Mouse (Mus musculus): Measurements from ENCODE around the gene Kcnd3.

Gene Kcnd3

DNA sequence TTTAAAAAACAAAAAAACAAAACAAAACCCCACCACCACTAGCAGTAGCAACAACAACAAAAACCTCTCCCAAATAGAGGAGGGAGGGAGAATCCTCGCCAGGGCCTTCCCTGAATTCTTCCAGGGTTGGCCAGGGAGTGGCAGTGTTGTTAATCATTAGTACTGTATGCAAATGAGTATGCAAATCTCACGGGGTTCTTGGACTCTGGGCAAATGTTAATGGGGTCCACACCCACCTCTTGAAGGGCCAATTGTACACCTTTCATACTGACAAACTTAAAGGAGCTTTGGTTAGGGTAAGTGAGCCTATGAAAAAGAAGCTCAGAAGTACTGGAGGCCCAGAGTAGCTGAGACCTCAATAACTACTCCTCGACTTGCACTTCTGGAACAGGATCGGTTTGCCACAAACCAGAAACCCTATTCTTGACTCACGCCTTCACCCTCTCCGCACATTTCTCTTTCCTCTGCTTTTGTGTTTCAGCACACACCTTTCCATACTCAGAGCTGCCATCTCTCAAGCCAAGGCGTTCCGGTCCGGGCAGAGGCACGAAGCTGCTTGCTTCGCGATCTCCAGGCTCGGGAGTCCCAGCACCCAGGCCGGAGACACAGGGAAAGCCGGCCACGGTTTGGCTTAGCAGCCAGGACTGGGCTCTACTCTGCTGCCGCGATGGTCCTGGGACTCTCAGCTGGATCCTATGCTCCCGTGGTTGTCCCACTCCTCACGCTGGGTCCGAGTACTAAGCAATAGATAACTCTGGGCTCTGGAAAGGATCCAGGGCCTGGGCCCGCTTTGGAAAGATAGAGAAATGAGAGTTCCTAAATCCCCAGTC, 1.3 kb upstream of the Kcnd3 start:
- in situ Hi-C loops (cut with MboI; ENCODE audit: low pct_unique_long_range_greater_than_20kb in 1 of 2, low sequenced_read_pairs in 2 of 2, unreplicated experiment in 1 of 2): no loop called here

DNA sequence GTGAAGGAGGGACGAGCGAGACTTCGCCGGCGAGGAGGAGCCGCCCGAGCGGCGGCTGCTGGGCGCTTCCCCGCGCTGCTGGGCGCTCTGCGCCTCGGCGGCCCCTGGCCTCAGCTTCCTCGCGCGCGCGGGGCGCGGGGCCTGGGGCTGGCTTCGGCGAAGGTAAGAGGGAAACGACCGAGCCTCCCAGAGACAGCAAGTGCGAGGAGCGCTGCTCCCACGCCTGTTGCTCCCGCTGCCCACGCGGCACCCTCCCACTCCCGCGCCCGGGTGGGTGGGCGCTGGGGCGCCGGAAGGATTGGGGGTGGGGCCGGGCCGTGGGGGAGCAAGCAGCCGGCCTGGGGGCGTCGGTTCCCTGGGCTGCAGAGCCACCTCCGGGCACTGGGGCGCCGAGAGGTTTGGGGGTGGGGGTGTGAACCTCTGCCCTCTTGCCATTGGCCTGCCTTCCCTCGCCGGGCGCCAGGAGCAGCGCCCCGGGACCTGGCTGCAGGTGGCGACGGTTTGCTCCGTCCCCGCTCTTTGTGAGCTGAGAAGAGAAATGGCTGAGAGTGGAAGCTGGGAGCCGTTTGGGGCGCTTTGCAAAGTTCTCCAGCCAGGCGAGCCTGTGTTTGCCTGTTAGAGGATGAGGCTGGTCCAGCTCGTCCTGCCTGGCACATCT, 555 bp downstream of the Kcnd3 start:
- in situ Hi-C loops (cut with MboI; ENCODE audit: low pct_unique_long_range_greater_than_20kb in 1 of 2, low sequenced_read_pairs in 2 of 2, unreplicated experiment in 1 of 2): no loop called here

DNA sequence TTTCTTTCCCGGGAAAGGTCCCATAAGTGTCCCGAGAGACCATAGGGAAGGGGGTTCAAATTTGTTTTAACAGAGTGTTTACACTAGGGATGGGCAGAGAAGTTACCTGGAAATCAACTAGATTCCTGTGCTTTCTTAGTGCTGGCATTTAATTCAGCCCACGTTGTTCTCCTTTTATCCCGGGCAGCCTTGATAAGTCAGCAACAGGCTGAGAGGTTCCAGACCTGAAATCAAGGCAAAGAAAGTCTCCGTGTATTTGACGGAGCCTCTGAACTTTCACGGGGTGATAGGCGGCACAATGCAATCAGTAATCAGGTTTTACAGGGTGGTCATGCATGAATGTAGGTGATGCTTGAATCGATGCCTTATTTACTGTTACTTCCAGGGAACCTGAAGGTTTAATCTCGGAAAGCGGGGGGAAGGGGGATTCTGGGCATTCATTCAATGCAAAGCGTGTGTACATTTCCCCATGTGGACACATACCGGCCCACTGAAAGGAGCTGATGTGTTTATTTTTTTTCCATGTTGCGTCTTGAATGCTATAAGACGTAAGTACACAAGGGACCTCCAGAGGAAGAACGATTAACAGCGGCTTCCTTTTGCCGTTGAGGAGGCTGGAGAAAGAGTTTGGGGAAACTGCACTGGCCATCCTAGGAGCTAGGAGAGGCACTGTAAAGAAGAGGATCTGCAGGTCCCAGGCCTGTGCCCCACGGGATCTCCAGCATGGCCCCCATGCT, 1.3 kb downstream of the Kcnd3 start:
- in situ Hi-C loops (cut with MboI; ENCODE audit: low pct_unique_long_range_greater_than_20kb in 1 of 2, low sequenced_read_pairs in 2 of 2, unreplicated experiment in 1 of 2): no loop called here

DNA sequence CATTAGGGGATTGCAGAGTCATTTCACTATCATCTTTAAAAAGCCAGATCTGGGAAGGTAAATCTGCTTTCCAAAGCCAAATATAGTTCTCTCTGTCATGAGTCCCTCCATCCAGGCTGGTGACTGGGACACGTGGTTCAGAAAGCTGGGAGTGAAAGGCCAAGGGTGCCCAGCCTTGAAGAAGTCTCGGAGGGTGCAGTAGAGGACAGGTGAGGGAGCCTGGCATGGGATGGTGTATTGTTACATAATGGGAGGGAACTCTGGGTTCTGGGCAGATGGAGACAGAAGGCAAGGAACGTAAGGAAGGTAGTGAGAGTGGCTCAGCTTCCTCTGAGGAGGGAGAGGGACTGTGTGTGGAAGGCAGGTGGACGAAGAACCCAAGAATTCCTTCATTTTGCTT, 5.5 kb downstream of the Kcnd3 start:
- in situ Hi-C loops (cut with MboI; ENCODE audit: low pct_unique_long_range_greater_than_20kb in 1 of 2, low sequenced_read_pairs in 2 of 2, unreplicated experiment in 1 of 2): no loop called here

DNA sequence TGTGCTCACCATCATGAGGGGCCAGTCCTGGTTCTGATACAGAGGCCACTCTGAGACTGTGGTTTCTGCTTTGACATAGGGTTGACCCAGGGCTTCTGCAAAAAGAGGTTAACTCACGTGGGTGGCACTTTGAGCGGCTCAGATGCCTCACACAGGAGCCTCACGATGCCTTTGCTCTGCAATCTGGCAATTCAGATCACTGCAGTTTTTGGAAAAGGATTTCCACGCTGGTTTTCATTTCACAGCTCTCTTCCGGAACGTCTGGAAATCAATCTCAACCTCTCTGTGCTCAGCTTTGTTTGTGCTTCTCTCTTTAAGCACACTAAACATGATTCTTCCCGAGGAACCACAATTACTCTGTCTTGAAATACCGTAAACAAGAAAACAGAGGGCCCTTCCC, 14.4 kb downstream of the Kcnd3 start:
- in situ Hi-C loops (cut with MboI; ENCODE audit: low pct_unique_long_range_greater_than_20kb in 1 of 2, low sequenced_read_pairs in 2 of 2, unreplicated experiment in 1 of 2): no loop called here

DNA sequence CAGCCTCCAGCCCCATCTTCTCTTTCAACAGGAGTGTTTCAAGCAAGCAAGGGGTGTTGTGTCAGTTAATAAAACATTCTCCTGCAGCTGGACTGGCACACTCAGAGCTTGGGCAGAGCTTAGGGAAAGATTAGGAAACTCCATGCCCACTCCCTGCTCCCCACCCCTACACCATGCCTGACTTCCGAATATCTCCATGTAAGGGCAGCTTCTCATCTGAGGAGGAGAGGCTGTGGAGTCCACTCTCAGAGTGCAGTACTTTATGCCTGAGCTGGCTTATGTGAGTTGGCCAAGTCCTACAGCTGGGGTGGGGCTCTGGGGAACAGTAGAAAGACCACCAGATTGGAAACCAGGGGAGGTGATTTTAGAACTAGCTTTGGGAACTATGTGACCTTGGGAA, 20.4 kb downstream of the Kcnd3 start:
- in situ Hi-C loops (cut with MboI; ENCODE audit: low pct_unique_long_range_greater_than_20kb in 1 of 2, low sequenced_read_pairs in 2 of 2, unreplicated experiment in 1 of 2): no loop called here

DNA sequence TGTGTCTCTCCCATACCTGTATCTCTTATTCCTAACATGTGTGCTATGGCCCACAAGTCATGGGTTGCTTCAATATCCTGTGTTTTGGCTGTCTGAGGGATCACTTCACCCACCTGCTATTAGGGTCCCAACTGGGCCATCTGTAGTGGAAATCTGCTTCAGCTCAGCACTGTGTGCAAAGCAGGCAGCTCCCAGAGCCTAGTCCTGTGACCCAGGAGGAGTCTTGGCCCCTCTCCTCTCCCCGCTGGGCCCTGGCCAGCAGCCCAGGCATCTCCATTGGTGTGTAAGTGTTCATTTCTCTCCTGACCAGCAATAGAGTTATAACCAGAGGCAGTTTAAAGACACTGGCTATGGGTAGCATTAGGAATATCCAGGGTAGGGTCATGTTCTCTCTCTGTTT, 24.3 kb downstream of the Kcnd3 start:
- in situ Hi-C loops (cut with MboI; ENCODE audit: low pct_unique_long_range_greater_than_20kb in 1 of 2, low sequenced_read_pairs in 2 of 2, unreplicated experiment in 1 of 2): no loop called here

DNA sequence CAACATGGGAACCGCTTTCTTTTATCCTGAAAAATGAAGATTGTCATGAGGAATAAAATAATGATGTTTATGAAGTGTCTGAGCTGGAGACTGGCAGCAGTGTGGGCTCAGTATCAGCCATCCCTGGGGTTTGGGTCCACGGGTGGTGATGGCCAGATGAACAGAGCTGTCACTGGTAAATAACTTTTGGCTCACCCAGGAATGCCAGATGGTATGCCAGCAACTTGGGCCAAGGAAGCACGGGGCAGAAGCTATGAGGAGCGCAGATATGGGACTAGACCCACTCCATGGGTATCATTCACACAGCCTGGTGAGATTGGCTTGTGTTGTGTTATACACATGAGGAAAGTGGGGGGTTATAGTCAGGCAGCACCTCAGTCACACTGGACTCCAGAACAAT, 26.7 kb downstream of the Kcnd3 start:
- in situ Hi-C loops (cut with MboI; ENCODE audit: low pct_unique_long_range_greater_than_20kb in 1 of 2, low sequenced_read_pairs in 2 of 2, unreplicated experiment in 1 of 2): no loop called here

DNA sequence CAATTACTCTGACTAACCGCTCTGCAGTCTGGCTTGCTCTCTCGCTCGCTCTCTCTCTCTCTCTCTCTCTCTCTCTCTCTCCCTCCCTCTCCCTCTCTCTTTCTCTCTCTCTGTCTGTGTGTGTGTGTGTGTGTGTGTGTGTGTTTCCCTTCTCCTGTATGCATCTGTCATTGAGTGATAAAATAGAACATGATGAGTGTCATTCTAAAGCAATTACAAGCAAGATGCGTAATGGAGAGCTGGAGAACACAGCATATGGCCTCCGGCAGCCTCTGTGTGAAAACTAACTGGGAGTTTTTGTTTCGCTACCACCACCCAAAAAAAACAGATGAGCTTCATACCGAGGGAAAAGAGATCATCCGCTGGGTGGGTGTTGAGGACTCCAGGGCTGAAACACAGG, 29.3 kb downstream of the Kcnd3 start:
- in situ Hi-C loops (cut with MboI; ENCODE audit: low pct_unique_long_range_greater_than_20kb in 1 of 2, low sequenced_read_pairs in 2 of 2, unreplicated experiment in 1 of 2): no loop called here

DNA sequence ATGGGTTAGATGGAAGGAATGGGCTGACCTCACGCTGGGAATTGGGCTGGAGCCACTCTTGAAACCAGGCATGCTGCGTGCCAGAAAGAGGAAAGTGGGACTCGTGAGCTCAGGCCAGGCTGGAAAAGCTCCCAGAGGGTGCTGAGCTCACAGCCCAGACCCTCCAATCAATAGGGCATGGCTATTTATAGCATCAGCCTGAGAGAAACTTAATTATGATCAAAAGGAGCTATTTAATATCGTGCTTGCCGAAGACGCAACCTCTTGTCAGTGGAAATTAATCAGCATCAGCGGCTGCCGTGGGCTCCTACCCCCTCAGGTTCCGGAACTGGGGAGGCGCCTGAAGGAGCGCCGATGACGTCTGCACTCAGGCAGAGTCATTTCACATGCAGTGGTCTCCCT, 31.5 kb downstream of the Kcnd3 start:
- in situ Hi-C loops (cut with MboI; ENCODE audit: low pct_unique_long_range_greater_than_20kb in 1 of 2, low sequenced_read_pairs in 2 of 2, unreplicated experiment in 1 of 2): no loop called here

DNA sequence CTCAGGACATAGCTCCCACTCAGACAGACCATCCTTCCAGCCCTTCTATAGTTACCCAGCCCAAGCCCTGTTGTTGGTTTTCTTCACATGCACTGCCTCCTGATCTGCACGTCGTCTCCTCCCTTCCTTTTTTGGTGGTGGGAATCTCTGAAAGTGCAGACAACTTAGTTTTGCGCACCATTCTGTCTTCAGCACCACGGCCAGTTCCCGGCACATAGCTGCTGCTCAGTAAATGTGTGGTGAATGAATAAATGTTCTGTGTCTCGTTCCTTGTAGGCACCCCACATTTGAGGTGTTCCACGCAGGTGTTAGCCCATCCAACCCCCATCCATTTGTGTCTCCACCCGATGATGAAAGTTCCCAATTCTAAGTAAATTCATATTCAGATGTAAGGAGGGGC, 35.0 kb downstream of the Kcnd3 start:
- in situ Hi-C loops (cut with MboI; ENCODE audit: low pct_unique_long_range_greater_than_20kb in 1 of 2, low sequenced_read_pairs in 2 of 2, unreplicated experiment in 1 of 2): no loop called here

DNA sequence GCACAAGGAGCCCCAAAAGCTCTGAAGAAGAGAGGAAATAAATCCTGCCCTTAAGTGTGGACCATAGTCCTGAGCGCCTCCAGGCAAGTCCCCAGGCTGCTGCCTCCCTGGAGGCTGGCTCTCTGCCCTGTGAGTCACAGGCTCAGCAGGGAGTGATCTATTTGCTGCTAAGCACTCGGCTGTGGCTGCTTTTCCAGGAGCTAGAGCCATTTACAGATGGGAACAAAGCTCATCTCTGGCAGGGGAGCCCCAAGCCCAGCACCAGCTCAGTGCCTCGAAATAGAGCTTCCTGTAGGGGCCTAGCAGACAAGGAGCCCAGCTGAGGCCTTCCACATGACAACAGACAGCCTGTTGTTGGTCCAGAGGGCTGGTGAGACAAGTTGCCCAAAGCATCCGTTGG, 37.5 kb downstream of the Kcnd3 start:
- in situ Hi-C loops (cut with MboI; ENCODE audit: low pct_unique_long_range_greater_than_20kb in 1 of 2, low sequenced_read_pairs in 2 of 2, unreplicated experiment in 1 of 2): no loop called here

DNA sequence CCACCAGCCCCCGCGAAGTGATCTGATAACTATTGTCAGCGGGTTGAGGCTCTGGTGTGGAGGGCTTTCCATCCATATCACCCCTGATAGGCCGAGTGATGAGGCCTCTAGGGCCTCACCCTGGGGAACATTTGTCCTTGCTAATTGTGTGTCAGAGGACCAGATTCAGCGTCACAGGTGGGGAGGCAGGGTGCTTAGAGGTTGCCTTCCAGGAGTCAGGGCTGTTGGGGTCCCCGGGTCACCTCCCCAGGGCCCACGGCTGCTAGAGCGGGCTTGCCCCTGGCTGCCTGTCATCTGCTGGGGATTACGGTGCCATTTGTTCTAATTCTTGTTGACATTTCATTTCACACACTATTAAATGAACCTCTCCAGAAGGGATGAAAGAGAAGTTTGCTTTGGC, 42.8 kb downstream of the Kcnd3 start:
- in situ Hi-C loops (cut with MboI; ENCODE audit: low pct_unique_long_range_greater_than_20kb in 1 of 2, low sequenced_read_pairs in 2 of 2, unreplicated experiment in 1 of 2): no loop called here

DNA sequence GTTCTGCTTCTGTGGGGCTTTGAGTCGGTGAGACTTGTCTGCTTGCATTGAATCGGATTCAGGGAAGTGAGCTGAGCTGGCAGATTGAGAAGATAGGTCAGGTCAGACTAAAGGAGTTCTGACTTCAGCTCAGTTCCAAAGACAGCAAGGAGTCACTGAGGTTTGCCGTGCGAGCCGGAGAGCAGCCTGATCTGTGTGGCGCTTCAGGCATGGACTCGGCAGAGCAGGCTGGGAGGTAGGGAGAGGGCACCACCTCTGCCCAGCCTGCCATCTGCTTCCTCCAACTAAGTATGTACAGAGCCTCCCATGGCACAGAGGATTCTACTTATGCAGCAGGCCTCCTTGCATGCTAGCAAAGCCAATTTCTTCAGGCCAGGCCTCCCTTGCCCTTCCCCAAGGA, 44.1 kb downstream of the Kcnd3 start:
- in situ Hi-C loops (cut with MboI; ENCODE audit: low pct_unique_long_range_greater_than_20kb in 1 of 2, low sequenced_read_pairs in 2 of 2, unreplicated experiment in 1 of 2): no loop called here

DNA sequence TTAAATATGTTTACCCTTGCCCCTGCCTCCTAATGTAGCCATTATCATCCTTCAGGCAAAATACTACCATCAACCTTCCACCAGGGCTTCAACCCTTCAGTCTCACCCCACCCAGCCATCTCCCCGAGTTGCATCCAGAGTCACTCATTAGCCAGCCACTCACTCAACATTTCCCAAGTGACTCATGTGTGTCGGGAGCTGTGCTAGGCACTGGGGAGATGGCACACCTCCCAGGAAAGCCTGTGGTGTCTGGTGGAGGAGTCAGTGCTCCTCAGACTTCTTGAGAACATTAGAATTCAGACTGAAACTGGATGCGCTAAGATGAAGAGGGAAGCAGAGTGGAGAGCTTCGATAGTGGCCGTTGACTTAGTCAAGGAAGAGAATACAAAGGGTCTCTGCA, 44.8 kb downstream of the Kcnd3 start:
- in situ Hi-C loops (cut with MboI; ENCODE audit: low pct_unique_long_range_greater_than_20kb in 1 of 2, low sequenced_read_pairs in 2 of 2, unreplicated experiment in 1 of 2): no loop called here

DNA sequence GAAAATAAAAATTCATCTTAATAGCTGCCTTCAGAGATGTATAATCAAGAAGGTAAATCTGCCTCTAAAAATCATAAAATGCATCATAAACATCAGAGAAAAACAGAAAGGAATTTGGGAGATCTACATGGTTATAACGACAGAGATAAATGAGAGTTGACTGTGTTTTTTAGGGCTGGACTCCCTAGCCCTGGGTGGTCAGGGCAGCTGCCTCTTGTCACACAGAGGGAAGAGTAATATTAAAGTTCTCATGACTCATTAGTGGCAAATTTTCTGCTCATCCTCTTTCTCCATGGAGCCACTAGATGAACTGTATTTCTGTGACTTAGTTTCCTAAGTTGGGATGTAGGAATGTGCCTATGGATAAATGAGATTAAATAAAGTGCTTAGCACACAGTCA, 48.9 kb downstream of the Kcnd3 start:
- in situ Hi-C loops (cut with MboI; ENCODE audit: low pct_unique_long_range_greater_than_20kb in 1 of 2, low sequenced_read_pairs in 2 of 2, unreplicated experiment in 1 of 2): no loop called here

DNA sequence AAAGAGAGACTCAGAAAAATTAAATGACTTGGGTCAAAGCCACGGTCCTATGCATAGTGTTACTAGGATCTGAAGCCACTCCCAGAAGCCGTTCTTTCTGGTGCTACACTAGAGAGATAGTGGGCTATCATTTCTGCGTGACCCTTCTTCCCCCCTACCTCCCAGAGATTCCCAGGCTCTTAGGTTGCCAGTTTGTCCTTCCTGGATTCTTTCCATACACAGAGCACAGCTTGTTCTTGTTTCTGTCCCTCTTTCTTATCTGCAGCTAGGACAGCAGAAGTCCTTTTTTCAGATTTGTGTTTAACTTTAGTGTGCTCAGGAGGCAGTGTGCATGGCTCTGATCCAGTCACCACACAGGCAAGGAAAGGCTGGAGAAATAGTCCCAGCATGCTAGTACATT, 52.1 kb downstream of the Kcnd3 start:
- in situ Hi-C loops (cut with MboI; ENCODE audit: low pct_unique_long_range_greater_than_20kb in 1 of 2, low sequenced_read_pairs in 2 of 2, unreplicated experiment in 1 of 2): no loop called here

DNA sequence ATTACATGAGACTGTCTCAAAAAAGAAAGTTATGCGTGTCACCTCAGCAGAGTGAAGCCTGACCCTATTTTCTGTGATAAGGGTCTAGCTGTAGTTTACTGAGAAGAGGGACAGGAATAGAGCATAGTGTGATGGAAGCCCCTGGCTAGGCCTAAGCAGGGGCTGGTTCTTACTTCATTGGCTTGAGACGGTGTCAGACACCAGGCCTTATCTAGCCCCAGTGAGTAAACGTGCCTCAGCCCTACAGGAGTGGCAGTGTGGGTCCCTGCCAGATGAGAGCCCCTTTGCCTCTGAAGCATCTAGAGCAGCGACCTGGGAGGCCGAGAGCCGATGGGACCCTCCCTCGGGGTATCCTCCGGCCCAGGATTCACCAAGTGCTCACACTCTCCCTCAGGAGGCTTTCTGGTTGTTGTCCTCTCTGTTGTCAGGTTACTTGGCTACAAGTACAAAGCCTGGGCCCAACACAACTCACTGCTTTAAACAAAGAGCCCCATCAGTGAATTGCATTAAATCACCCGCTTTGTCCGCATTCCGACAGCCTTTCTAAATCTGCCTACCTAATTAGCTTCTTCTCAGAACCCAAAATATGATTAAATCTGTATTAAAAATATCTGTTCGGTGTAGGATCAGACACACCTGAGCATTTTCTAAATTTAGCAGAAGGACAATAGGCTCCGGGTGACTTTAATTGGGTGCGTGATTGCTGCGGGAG, 53.2 kb downstream of the Kcnd3 start:
- in situ Hi-C loops (cut with MboI; ENCODE audit: low pct_unique_long_range_greater_than_20kb in 1 of 2, low sequenced_read_pairs in 2 of 2, unreplicated experiment in 1 of 2): no loop called here

DNA sequence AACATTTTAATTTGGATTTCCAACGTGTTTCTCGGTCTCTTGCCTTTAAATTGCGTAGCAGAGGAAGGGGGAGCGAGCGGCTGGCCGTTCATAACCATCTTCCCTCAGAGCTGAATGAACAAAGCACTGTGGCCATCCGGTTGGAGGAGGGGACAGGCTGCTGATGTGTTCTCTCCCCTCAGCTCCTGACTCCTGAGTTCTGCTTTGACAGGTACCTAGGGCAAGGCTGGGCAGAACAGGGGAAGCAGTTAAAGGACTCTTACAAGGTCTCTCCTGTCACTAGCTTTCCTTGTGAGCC, 53.7 kb downstream of the Kcnd3 start:
- in situ Hi-C loops (cut with MboI; ENCODE audit: low pct_unique_long_range_greater_than_20kb in 1 of 2, low sequenced_read_pairs in 2 of 2, unreplicated experiment in 1 of 2): no loop called here
